Mouse (Mus musculus) stomach, postnatal 0 days (tissue): ENCODE measurements around the gene Pdia6.

Experiments
- CTCF ChIP-seq: IDR thresholded peaks from 2 replicates; pipeline ENCODE4 v1.5.1; 2016; ENCODE audit warnings: antibody characterized with exemption, low read depth, mild to moderate bottlenecking, moderate library complexity
- EP300 ChIP-seq: optimal IDR thresholded peaks from 2 replicates; pipeline ENCODE3; 2016; ENCODE audit warnings: antibody characterized with exemption

- TF ChIP-seq EP300 (no peak), CTCF (no peak)
These were observed 49.8 kb downstream of the Pdia6 start for GRCm38 (mm10) chr12:17316096-17316495.
